Mouse (Mus musculus): ENCODE measurements around the gene Vti1a. TPM values are rescaled to one million over a fixed set of nuclear protein-coding genes. Genes with fewer than 3 reads are reported as not detected.

The Vti1a gene
- total and polyA plus RNA-seq, 2 experiments from 2014 or later: 28.2 to 37.6 TPM

DNA sequence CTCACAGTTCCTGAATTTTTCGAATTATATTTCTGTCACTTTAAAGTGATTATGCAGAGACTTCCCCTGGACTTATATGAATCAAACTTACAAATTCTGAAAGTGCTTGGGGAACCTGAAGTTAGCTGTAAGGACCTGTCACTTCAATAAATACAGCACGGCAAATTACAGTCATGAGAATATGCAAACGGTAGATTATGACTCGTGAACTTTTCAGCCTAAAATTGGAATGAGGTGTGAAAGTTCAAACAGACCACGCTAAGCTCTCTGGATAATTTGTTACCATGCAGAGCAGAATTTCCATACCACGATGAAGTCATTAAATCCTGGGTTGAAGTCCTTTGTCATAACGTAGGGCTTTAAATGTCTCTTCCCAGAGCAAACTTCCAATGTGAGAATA lies 66.7 kb downstream of the Vti1a start:
- Histone ChIP-seq H3K9me3 (ENCODE audit: low read length) (no peaks in the 10 kb centered on the region), H3K36me3 (ENCODE audit: insufficient read depth, low read length) (no peaks in the 10 kb centered on the region), H3K4me1 (ENCODE audit: insufficient read depth, low read length) (no peaks in the 10 kb centered on the region), H3K4me3 (ENCODE audit: low read length) (no peak overlapping the region), H3K27me3 (ENCODE audit: insufficient read depth, low read length) (no peaks in the 10 kb centered on the region), H3K4me2 (ENCODE audit: low read depth, low read length) (no peak overlapping the region), H3K9ac (replicated peaks; ENCODE audit: low read length) (no peak overlapping the region), H3K27ac (no peak overlapping the region)
- no peak for ATAC-seq
- 73% methylated on average over 7 of the region's 7 CpGs for WGBS
- DNase-seq (ENCODE audit: low spot score): no peak
- no peak for TF ChIP-seq CTCF (IDR thresholded peaks at IDR 0.05; ENCODE audit: low read depth)

DNA sequence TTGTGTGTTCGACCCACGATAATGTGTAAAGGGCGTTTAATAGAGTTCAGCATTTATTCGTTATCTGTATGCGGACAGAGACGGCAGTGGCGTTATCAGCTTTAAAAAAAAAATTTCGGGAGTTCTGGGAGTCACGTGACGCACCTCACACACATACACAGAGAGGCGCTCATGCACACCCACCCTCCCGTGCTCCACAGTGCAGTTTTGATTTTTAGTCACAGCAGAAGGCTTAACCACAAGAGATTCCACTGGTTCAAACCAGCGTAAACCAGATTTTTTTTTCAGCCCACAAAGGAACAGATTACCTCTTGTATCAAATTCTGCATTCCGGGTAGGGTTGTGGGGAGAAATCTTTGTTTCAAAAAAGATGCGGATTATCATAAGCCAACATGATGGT lies 68.5 kb downstream of the Vti1a start:
- TF ChIP-seq CTCF (IDR thresholded peaks at IDR 0.05; ENCODE audit: low read depth): no peak
- H3K27ac ChIP-seq: no peak overlapping the region
- H3K4me2 ChIP-seq (ENCODE audit: low read depth, low read length): no peak overlapping the region
- H3K36me3 ChIP-seq (ENCODE audit: insufficient read depth, low read length): no peaks in the 10 kb centered on the region
- H3K4me3 ChIP-seq (ENCODE audit: low read length): no peak overlapping the region
- ATAC-seq: no peak
- no peak for DNase-seq (ENCODE audit: low spot score)
- H3K9me3 ChIP-seq (ENCODE audit: low read length): no peaks in the 10 kb centered on the region
- WGBS: 88% methylated on average over 15 of the region's 15 CpGs
- no peaks in the 10 kb centered on the region for H3K27me3 ChIP-seq (ENCODE audit: insufficient read depth, low read length)
- no peaks in the 10 kb centered on the region for H3K4me1 ChIP-seq (ENCODE audit: insufficient read depth, low read length)
- no peak overlapping the region for H3K9ac ChIP-seq (replicated peaks; ENCODE audit: low read length)

DNA sequence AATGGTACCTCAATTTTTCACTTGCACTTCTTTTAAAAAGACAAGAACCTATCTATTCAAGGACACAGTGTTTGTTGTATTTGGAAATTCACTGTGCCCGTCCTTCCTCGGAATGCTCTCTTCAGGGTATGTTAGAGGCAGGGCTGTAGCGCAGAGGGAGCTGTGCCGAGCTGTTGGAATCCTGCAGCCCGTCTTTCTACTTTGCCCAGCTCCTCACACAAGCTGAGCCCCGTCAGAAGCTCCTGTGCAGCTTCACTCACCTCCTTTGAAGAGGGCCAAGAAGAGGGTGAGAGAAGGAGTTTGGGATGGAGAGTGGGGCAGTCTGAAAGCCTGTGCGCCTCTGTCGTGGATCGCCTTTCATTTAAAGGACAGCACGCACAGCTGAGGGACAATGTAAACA lies 72.9 kb downstream of the Vti1a start:
- H3K36me3 ChIP-seq (ENCODE audit: insufficient read depth, low read length): no peaks in the 10 kb centered on the region
- H3K4me2 ChIP-seq (ENCODE audit: low read depth, low read length): peak overlapping the region; percentile 27; the same call in 1 of the 2 replicates
- no peaks in the 10 kb centered on the region for H3K27me3 ChIP-seq (ENCODE audit: insufficient read depth, low read length)
- no peak for TF ChIP-seq CTCF (IDR thresholded peaks at IDR 0.05; ENCODE audit: low read depth)
- ATAC-seq: no peak
- no peak for DNase-seq (ENCODE audit: low spot score)
- H3K27ac ChIP-seq: no peak overlapping the region
- 48% methylated on average over 10 of the region's 10 CpGs for WGBS
- no peak overlapping the region for H3K4me3 ChIP-seq (ENCODE audit: low read length)
- H3K4me1 ChIP-seq (ENCODE audit: insufficient read depth, low read length): no peaks in the 10 kb centered on the region
- no peak overlapping the region for H3K9ac ChIP-seq (replicated peaks; ENCODE audit: low read length)
- no peaks in the 10 kb centered on the region for H3K9me3 ChIP-seq (ENCODE audit: low read length)

DNA sequence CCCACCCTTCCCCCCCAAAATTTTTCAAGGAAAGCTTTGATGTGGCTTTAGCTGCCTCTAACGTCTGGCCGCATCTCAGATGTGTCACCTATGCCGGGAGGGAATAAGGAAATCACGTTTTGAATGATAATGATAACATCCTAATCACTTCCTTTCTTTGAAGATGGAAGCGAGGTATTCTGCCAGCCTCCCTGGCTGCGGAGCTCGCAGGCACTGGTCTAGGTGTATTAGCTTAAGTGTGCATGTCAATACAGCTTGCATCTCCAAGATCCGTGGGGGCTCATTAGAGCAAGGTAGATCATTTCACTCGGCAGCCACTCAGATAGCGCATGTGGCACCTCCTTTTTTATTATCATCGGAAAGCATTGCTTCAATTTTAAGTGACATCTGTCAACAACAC lies 74.2 kb downstream of the Vti1a start:
- no peak for ATAC-seq
- Histone ChIP-seq H3K27ac (no peak overlapping the region), H3K4me1 (ENCODE audit: insufficient read depth, low read length) (no peaks in the 10 kb centered on the region), H3K9ac (replicated peaks; ENCODE audit: low read length) (no peak overlapping the region), H3K36me3 (ENCODE audit: insufficient read depth, low read length) (no peaks in the 10 kb centered on the region), H3K27me3 (ENCODE audit: insufficient read depth, low read length) (no peaks in the 10 kb centered on the region), H3K4me2 (ENCODE audit: low read depth, low read length) (no peak overlapping the region), H3K9me3 (ENCODE audit: low read length) (no peaks in the 10 kb centered on the region), H3K4me3 (ENCODE audit: low read length) (no peak overlapping the region)
- no peak for TF ChIP-seq CTCF (IDR thresholded peaks at IDR 0.05; ENCODE audit: low read depth)
- no peak for DNase-seq (ENCODE audit: low spot score)
- WGBS: 69% methylated on average over 11 of the region's 11 CpGs

DNA sequence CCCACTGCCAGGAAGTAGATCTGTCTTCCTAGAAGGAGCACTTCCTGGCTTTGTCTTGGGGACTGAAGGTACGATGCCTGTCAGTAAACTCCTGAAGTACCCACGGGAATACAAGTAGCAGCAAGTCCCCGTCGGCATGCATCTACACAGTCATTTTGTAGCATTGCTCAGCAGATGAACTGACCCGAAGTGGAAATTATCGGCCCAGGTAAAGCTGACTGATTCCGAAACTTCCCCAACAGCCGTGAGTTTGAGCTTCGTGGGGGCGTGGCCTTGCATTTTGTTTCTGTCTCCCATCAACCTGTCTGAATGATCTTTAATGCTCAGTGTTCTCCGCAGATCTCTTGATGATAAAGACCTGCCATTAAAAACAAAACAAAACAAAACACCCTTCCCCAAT lies 85.5 kb downstream of the Vti1a start:
- WGBS: 92% methylated on average over 11 of the region's 11 CpGs
- Histone ChIP-seq H3K27me3 (ENCODE audit: insufficient read depth, low read length) (no peaks in the 10 kb centered on the region), H3K27ac (no peak overlapping the region), H3K4me3 (ENCODE audit: low read length) (no peak overlapping the region), H3K4me1 (ENCODE audit: insufficient read depth, low read length) (no peaks in the 10 kb centered on the region), H3K4me2 (ENCODE audit: low read depth, low read length) (no peak overlapping the region), H3K9me3 (ENCODE audit: low read length) (no peaks in the 10 kb centered on the region), H3K9ac (replicated peaks; ENCODE audit: low read length) (no peak overlapping the region), H3K36me3 (ENCODE audit: insufficient read depth, low read length) (no peaks in the 10 kb centered on the region)
- TF ChIP-seq CTCF (IDR thresholded peaks at IDR 0.05; ENCODE audit: low read depth): no peak
- no peak for DNase-seq (ENCODE audit: low spot score)
- ATAC-seq: no peak

DNA sequence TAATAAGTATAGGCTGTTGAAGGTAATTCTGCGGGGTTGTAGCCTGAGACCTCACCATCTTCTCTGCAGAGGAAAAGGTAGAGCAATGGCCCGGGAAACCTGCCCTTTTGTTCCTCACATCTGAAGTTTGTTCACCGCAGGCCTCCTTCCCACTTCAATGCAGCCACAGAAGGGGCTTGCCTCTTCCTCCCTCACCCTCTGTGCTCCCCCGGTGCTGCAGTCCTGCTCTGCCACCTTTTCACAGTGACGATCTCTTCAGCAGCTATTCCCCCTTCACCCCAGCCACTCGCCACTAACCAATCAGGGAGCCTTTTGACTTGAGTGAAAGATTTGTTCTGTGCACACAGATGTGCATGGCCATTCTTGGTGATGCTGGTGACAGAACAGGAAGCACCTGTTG lies 92.4 kb downstream of the Vti1a start:
- Histone ChIP-seq H3K9me3 (ENCODE audit: low read length) (no peaks in the 10 kb centered on the region), H3K27ac (no peak overlapping the region), H3K27me3 (ENCODE audit: insufficient read depth, low read length) (no peaks in the 10 kb centered on the region), H3K4me1 (ENCODE audit: insufficient read depth, low read length) (no peaks in the 10 kb centered on the region), H3K36me3 (ENCODE audit: insufficient read depth, low read length) (no peaks in the 10 kb centered on the region), H3K9ac (replicated peaks; ENCODE audit: low read length) (no peak overlapping the region), H3K4me2 (ENCODE audit: low read depth, low read length) (no peak overlapping the region), H3K4me3 (ENCODE audit: low read length) (no peak overlapping the region)
- ATAC-seq (no peak), DNase-seq (ENCODE audit: low spot score) (no peak)
- TF ChIP-seq CTCF (IDR thresholded peaks at IDR 0.05; ENCODE audit: low read depth): no peak
- 46% methylated on average over 6 of the region's 6 CpGs for WGBS

DNA sequence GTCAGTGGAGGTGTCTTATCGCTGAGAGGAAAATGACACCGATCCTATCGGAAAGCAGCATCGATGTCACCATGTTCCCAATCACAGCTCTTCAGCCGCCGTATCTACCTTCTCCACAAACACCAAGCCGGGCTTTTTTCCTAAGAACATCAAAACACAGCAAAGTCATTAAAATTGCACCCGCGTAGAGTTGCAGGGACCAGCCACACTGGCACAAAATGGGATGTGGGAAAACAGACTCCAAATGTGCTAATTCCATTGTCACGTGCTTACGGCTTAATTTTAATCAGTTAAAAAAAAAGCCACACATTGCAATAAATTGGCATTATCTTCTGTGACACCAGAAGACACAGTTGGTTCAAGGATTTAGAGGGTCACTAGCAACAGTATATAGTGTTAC lies 95.3 kb downstream of the Vti1a start:
- Histone ChIP-seq H3K9me3 (ENCODE audit: low read length) (no peaks in the 10 kb centered on the region), H3K9ac (replicated peaks; ENCODE audit: low read length) (no peak overlapping the region), H3K36me3 (ENCODE audit: insufficient read depth, low read length) (no peaks in the 10 kb centered on the region), H3K4me1 (ENCODE audit: insufficient read depth, low read length) (no peaks in the 10 kb centered on the region), H3K4me3 (ENCODE audit: low read length) (no peak overlapping the region), H3K27ac (no peak overlapping the region), H3K27me3 (ENCODE audit: insufficient read depth, low read length) (no peaks in the 10 kb centered on the region), H3K4me2 (ENCODE audit: low read depth, low read length) (no peak overlapping the region)
- no peak for ATAC-seq
- no peak for TF ChIP-seq CTCF (IDR thresholded peaks at IDR 0.05; ENCODE audit: low read depth)
- peak; percentile 13 for DNase-seq (ENCODE audit: low spot score)
- WGBS: 78% methylated on average over 11 of the region's 11 CpGs

All from hindbrain, postnatal 0 days (tissue).